Mouse (Mus musculus) right cerebral cortex, postnatal 10 days (tissue): ENCODE measurements around the gene Gm49721.
A peak's percentile ranks its signal among the peaks of the same experiment; 100 is the strongest.
"Not testable (repeated sequence)": the region's sequence is repeated elsewhere in the genome, so short reads cannot be mapped to it uniquely, and the experiment has no call there.

Experiments
- DNase-seq, 2 experiments: peaks; one replicate each; pipeline ENCODE4 v3.0.0; 2021; ENCODE audit warnings: low spot score in 2 of 2

Gm49721 gene

DNA sequence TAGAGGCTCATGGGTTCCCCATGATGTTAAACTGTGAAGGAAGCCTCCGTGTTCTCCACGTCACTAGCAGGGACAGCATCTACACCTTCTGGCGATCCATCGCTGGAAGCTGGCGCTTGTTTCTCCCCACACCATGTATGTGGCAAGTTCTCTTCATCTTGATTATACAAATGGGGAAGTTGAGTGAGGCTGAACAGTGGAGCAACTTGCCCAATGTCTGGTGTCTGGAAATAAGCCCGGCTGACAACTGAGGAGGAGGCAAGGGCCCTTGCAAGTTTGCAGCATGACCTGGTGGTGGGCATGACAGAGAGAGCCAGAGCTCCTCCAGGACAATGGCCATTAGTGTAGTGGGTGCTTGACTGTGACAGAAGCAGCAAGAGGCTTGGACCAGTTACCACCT is 96.8 kb downstream of the Gm49721 start:
- DNase-seq, result not testable (repeated sequence)

DNA sequence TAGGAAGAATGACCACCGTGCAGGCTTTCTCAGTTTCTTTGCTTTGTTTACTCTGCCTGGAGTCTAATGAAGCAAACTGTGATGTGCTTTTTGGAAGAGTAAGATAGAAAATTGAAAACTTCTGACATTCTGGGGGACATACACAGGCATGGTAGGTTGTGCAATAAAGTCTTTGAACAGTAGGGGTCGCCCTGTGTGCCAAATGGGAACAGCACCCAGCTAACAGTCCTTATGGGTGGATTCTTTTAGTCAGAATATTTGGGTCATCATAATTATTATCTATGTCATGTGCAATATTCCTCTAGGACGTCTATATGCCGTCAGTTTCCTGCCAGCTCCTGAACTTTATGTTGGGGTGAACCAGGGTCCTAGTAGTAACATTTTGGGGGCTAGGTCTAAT is 100.9 kb downstream of the Gm49721 start:
- DNase-seq, result peak; percentile 58 to 75

GRCm38 (mm10) chr17:7084523-7084922 is 105.8 kb downstream of the Gm49721 start:
- DNase-seq, result not testable (repeated sequence)

DNA sequence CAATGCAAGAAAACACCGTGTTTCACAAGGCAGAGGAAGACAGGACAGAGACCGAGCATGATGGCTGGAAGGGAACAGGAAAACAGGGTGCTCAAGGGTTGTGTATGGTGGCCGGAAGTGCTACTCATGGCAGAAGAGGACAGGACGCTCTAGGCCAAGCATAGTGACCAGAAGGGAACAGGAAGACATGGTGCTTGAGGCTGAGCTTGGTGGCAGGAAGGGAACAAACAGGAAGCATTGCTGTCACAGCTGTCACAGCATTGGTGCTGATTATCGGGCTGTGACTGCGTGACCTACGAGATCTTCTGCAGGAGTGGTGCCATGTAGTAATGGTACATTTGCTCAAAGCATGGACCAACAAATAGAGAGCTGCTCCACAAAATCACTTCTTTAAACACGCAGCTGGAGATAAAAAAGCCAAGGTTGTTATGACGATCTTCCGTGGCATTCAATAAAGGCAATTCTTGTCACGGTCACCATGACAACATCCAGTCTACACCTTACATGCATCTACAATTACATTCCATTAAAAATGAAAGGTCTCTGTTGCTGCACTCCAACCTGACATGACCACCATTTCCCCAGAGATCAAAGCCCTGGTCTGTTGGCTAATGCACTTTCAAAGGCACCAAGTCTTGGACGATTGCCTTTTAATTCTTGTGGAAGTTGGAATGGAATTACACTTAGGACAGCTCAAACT is 106.9 kb downstream of the Gm49721 start:
- DNase-seq, result not testable (repeated sequence)

GRCm38 (mm10) chr17:7086836-7087235 is 108.1 kb downstream of the Gm49721 start:
- not testable (repeated sequence) for DNase-seq
